Comparison of ENCODE assay signal across 30 mouse cellular contexts in genomic region chr10:75067446-75067845, GRCm38 (mm10). TPM values are rescaled to one million over a fixed set of nuclear protein-coding genes. Genes with fewer than 3 reads are reported as not detected.
DNase-seq lines count a peak whose midpoint lies in the region; ATAC-seq and TF ChIP-seq lines count a peak whose summit lies in the region.
"Had no signal": no experiment of that assay in that cellular context is flagged by ENCODE, and none has a peak within 500 bp of the region (broad histone marks: within the 10 kb centered on the region; RNA-seq: fewer than 3 reads in every experiment).

No protein-coding gene starts in this region.

- no peak for ATAC-seq in lung, postnatal 0 days
- ATAC-seq: activated CD4-positive, CD25-positive, alpha-beta regulatory T cell, adult 4 months; forebrain, embryonic 13.5 days; forebrain, embryonic 16.5 days had no signal

- H3K27me3 ChIP-seq in lung, postnatal 0 days (replicated peaks; ENCODE audit: insufficient read depth, low read length): no peaks in the 10 kb centered on the region
- H3K27me3 ChIP-seq: CH12.LX; forebrain, embryonic 13.5 days had no signal

- H3K36me3 ChIP-seq in lung, postnatal 0 days (ENCODE audit: insufficient read depth, low read length): no peaks in the 10 kb centered on the region
- H3K36me3 ChIP-seq: G1E had no signal

- no peak for TF ChIP-seq CTCF in layer of hippocampus, adult 2 months (conservative IDR thresholded peaks at IDR 0.05)
- TF ChIP-seq CTCF in lung, postnatal 0 days (IDR thresholded peaks at IDR 0.05): no peak

- H3K9ac ChIP-seq in lung, postnatal 0 days (replicated peaks; ENCODE audit: low read depth): no peak overlapping the region
- H3K9ac ChIP-seq: forebrain, embryonic 13.5 days; hindbrain, embryonic 14.5 days had no signal

- peak overlapping the region; percentile 51; the same call in 1 of the 2 replicates for H3K27ac ChIP-seq in layer of hippocampus, adult 2 months
- H3K27ac ChIP-seq in lung, postnatal 0 days (ENCODE audit: low read length): peak overlapping the region; percentile 26; the same call in 1 of the 2 replicates
- H3K27ac ChIP-seq: forebrain, embryonic 10.5 days; forebrain, embryonic 13.5 days; heart, adult 2 months; heart, embryonic 10.5 days; heart, embryonic 13.5 days; hindbrain, embryonic 14.5 days had no signal

- no peak overlapping the region for H3K4me2 ChIP-seq in lung, postnatal 0 days (replicated peaks; ENCODE audit: low read depth, low read length)
- H3K4me2 ChIP-seq: forebrain, embryonic 13.5 days; heart, embryonic 13.5 days; hindbrain, embryonic 14.5 days had no signal

- TF ChIP-seq EP300 in lung, postnatal 0 days (IDR thresholded peaks at IDR 0.05): no peak

- DNase-seq in kidney, adult 18-20 months: peak; percentile 10
- DNase-seq in kidney, postnatal 10 days: no peak
- DNase-seq in layer of hippocampus, adult 2 months (ENCODE audit: low spot score in 2 of 2): no peak
- DNase-seq in layer of hippocampus, postnatal 25 days (ENCODE audit: extremely low spot score in 1 of 2, low spot score in 1 of 2): no peak
- DNase-seq in lung, postnatal 0 days (ENCODE audit: low spot score): no peak
- DNase-seq in lung, adult 18-20 months: no peak
- DNase-seq in R1 (ENCODE audit: low read depth, low spot score): peak; percentile 72
- DNase-seq: adrenal gland, postnatal 10 days; adrenal gland, postnatal 36 days; B cell, adult 2 months; cerebellum, adult 18-20 months; cerebellum, adult 9-10 months; cerebellum, postnatal 14 days; gastrocnemius, postnatal 10 days; gastrocnemius, postnatal 36 days; heart, adult 2 months; heart, postnatal 14 days; heart, postnatal 4 days had no signal

- peaks cover 17% of the 10 kb centered on the region; the same call in 1 of the 2 replicates for H3K4me1 ChIP-seq in lung, postnatal 0 days (ENCODE audit: insufficient read depth, low read depth, low read length)

- no peak overlapping the region for H3K4me3 ChIP-seq in layer of hippocampus, adult 2 months
- H3K4me3 ChIP-seq in lung, postnatal 0 days (ENCODE audit: low read depth, low read length): no peak overlapping the region
- H3K4me3 ChIP-seq: forebrain, embryonic 10.5 days; forebrain, embryonic 13.5 days; heart, adult 2 months; heart, embryonic 10.5 days; heart, embryonic 13.5 days had no signal

- H3K9me3 ChIP-seq in lung, postnatal 0 days (ENCODE audit: low read length): no peaks in the 10 kb centered on the region
- H3K9me3 ChIP-seq: forebrain, embryonic 10.5 days; forebrain, embryonic 13.5 days; heart, embryonic 10.5 days; heart, embryonic 13.5 days had no signal

RNA-seq across cellular contexts. Expression of gene Bcr, which starts 7.1 kb away (rescaled TPM):
- total RNA-seq in layer of hippocampus, adult 2 months (2021): 100 to 1,000 TPM; 116 to 124 TPM
- 100 to 1,000 TPM; 107 to 109 TPM for total RNA-seq in layer of hippocampus, postnatal 25 days (2021)
- 16.5 and 20.2 TPM in 2 replicates for polyA plus RNA-seq in lung, postnatal 0 days (2015; fragmentation: Nextera tagmentation; extraction: Ambion mirVana)
- polyA plus RNA-seq: G1E had no signal

RNA-seq across cellular contexts. Expression of gene Rab36, which starts 30.6 kb away (rescaled TPM):
- 10 to 100 TPM; 33.6 to 34.6 TPM for total RNA-seq in layer of hippocampus, adult 2 months (2021)
- 10 to 100 TPM; 26.1 to 35.8 TPM for total RNA-seq in layer of hippocampus, postnatal 25 days (2021)
- 4.7 and 6.1 TPM in 2 replicates for polyA plus RNA-seq in lung, postnatal 0 days (2015; fragmentation: Nextera tagmentation; extraction: Ambion mirVana)
- polyA plus RNA-seq: G1E had no signal

RNA-seq across cellular contexts. Expression of gene Rsph14, which starts 35.1 kb away (rescaled TPM):
- under 1 TPM; 0.34 to 1.00 TPM for total RNA-seq in layer of hippocampus, adult 2 months (2021)
- total RNA-seq in layer of hippocampus, postnatal 25 days (2021): under 1 TPM; 0.27 to 0.31 TPM
- 8.8 and 8.9 TPM in 2 replicates for polyA plus RNA-seq in lung, postnatal 0 days (2015; fragmentation: Nextera tagmentation; extraction: Ambion mirVana)
- total RNA-seq: CH12.LX; gastrocnemius, adult 18-20 months; gastrocnemius, postnatal 10 days; gastrocnemius, postnatal 36 days; granulocyte monocyte progenitor cell, adult 5-6 weeks; heart, adult 2 months; heart, postnatal 14 days; heart, postnatal 4 days had no signal
- polyA plus RNA-seq: activated CD4-positive, CD25-positive, alpha-beta regulatory T cell, adult 4 months; embryonic facial prominence, embryonic 11.5 days; forebrain, embryonic 10.5 days; G1E; heart, embryonic 10.5 days; heart, embryonic 13.5 days had no signal

Comparison
In these comparisons a context has a peak if more than half of its experiments do, and no peak if none do; other contexts are left out.
1. DNase-seq: peak in kidney, adult 18-20 months (single experiment) and R1 (single experiment); none in kidney, postnatal 10 days (single experiment), layer of hippocampus, adult 2 months (0 of 2), layer of hippocampus, postnatal 25 days (0 of 2), lung, postnatal 0 days (single experiment) and lung, adult 18-20 months (0 of 2).